Mouse (Mus musculus): ENCODE measurements at regions not wholly inside any gene's neighbourhood (a gene's known extent, or its start where the extent isn't known, plus 50 kb on each side); places are given as distances from the start of the nearest gene placed in this dataset.

GRCm38 (mm10) chr15:51709871-51710655 lies 2174.6 kb upstream of the Gm7489 start:
- in situ Hi-C loops (cut with MboI; ENCODE audit: low sequenced_read_pairs) = no loop called here

GRCm38 (mm10) chr15:51720873-51721308 lies 2163.8 kb upstream of the Gm7489 start:
- in situ Hi-C loops (cut with MboI; ENCODE audit: low sequenced_read_pairs) = no loop called here

GRCm38 (mm10) chr15:51721363-51721762 lies 2163.3 kb upstream of the Gm7489 start:
- in situ Hi-C loops (cut with MboI; ENCODE audit: low sequenced_read_pairs) = no loop called here

GRCm38 (mm10) chr15:51724127-51724526 lies 2160.6 kb upstream of the Gm7489 start:
- in situ Hi-C loops (cut with MboI; ENCODE audit: low sequenced_read_pairs) = no loop called here

- in situ Hi-C loops (cut with MboI; ENCODE audit: low sequenced_read_pairs) = loop anchor here (25.0 kb wide), 1 partner anchor 437 kb away; no protein-coding TSS in a partner anchor
These were observed 2159.2 kb upstream of the Gm7489 start for GRCm38 (mm10) chr15:51725457-51725856.

- in situ Hi-C loops (cut with MboI; ENCODE audit: low sequenced_read_pairs) = loop anchor here (25.0 kb wide), 1 partner anchor 432 kb away; no protein-coding TSS in a partner anchor
These were observed 2154.6 kb upstream of the Gm7489 start for GRCm38 (mm10) chr15:51730106-51730505.

- in situ Hi-C loops (cut with MboI; ENCODE audit: low sequenced_read_pairs) = loop anchor here (25.0 kb wide), 1 partner anchor 431 kb away; no protein-coding TSS in a partner anchor
These were observed 2153.8 kb upstream of the Gm7489 start for GRCm38 (mm10) chr15:51730805-51731412.

GRCm38 (mm10) chr15:51734194-51734593 lies 2150.5 kb upstream of the Gm7489 start:
- in situ Hi-C loops (cut with MboI; ENCODE audit: low sequenced_read_pairs) = loop anchor here (25.0 kb wide), 1 partner anchor 428 kb away; no protein-coding TSS in a partner anchor
